Mouse (Mus musculus): ENCODE data around the gene Pde8b. TPM values are rescaled to one million over a fixed set of nuclear protein-coding genes. Genes with fewer than 3 reads are reported as not detected.

Pde8b gene
- 13.8 and 39.6 TPM in 2 replicates for polyA plus RNA-seq (2015; fragmentation: Nextera tagmentation; extraction: Ambion mirVana)

DNA sequence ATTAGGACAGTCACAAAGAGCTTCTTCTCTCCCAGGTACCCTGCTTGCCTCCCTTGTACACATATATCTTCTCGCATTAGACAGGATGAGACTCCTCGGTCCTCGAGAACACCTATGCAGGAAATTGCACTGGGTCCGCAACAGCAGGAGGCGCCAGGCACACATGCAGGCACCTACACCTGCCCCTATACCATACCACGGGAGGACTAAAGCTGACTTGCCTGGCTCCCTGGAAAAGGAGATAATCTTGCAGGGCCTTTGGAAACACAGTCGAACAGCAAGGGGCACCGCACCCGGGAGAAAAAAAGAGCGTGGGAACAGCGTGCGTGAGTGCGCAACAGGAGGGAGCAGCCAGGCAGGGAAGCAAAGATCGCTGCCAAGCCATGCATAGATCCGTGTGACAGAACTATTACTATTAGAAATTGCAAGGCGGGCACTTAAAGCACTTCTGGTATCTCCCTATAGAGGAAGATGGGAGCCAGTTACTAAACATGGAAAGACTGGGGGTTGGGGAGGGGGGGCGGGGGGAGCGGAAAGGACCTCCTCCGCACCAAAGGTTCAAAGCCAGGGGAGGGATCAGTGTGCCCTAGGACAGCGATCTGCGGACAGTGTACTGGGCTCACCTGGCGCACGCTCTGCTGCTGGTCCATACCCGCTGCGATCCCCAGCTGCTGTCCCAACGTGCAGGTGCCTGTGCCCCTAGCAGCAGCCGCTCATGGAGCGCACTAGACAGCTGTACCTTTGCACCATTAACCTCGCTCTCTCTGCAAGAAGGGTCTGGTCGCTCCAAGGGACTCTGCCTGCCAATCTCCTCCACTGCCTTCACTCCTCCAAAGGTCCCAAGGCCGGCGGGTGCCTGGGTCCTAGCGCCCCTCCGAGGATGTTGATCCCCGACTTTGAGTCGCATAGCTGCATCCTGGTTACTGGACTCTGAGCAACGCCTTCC lies at the start of gene Pde8b:
TSS of gene Pde8b (minus strand) at position 826 of the 946 bp plus-strand sequence.

GRCm38 (mm10) chr13:94976219-94977186 lies 273.6 kb downstream of the Pde8b start, which contains the start of gene Wdr41:
TSS of gene Wdr41 (plus strand) at chr13:94976344.

Other genes starting within 250 kb of the Pde8b start
- gene Zbed3, start 73.3 kb upstream of the Pde8b start, polyA plus RNA-seq (2015; fragmentation: Nextera tagmentation; extraction: Ambion mirVana), result 30.6 and 39.3 TPM in 2 replicates
- gene Aggf1, start 125.0 kb upstream of the Pde8b start, polyA plus RNA-seq (2015; fragmentation: Nextera tagmentation; extraction: Ambion mirVana), result 17.8 and 27.3 TPM in 2 replicates
- 0.06 TPM in 1 of 2 replicates, not detected in the other for gene Crhbp, start 194.6 kb upstream of the Pde8b start, polyA plus RNA-seq (2015; fragmentation: Nextera tagmentation; extraction: Ambion mirVana)
- gene S100z, start 228.4 kb upstream of the Pde8b start, polyA plus RNA-seq (2015; fragmentation: Nextera tagmentation; extraction: Ambion mirVana), result 0.50 TPM in 1 of 2 replicates, not detected in the other

Data from adrenal gland, postnatal 0 days (tissue).